8 mouse cellular contexts compared by ENCODE assay signal in genomic region chr12:78910684-78911461, GRCm38 (mm10). TPM values are rescaled to one million over a fixed set of nuclear protein-coding genes. Genes with fewer than 3 reads are reported as not detected.
DNase-seq lines count a peak whose midpoint lies in the region; ATAC-seq and TF ChIP-seq lines count a peak whose summit lies in the region.

No protein-coding gene starts in this region.

- H3K9me3 ChIP-seq in kidney, embryonic 15.5 days (replicated peaks) = no peaks in the 10 kb centered on the region; the same call in 1 of the 2 replicates
- H3K9me3 ChIP-seq in limb, embryonic 14.5 days (ENCODE audit: control insufficient read depth, low read length) = no peaks in the 10 kb centered on the region

- intact Hi-C loops in left cerebral cortex, postnatal 36 days (cut with DNase I) = no loop called here

- peak overlapping the region; percentile 73 for H3K4me2 ChIP-seq in kidney, embryonic 15.5 days
- peak overlapping the region; percentile 81 for H3K4me2 ChIP-seq in limb, embryonic 14.5 days (replicated peaks; ENCODE audit: low read depth, low read length, severe bottlenecking)

- peaks cover 75% of the 10 kb centered on the region for H3K27me3 ChIP-seq in kidney, embryonic 15.5 days
- peaks cover 36% of the 10 kb centered on the region for H3K27me3 ChIP-seq in limb, embryonic 14.5 days (ENCODE audit: control insufficient read depth, insufficient read depth, low read length)
- H3K27me3 ChIP-seq in spleen, adult 2 months (ENCODE audit: control insufficient read depth, insufficient read depth, low read length) = peaks cover 27% of the 10 kb centered on the region

- no peak overlapping the region for H3K9ac ChIP-seq in kidney, embryonic 15.5 days
- H3K9ac ChIP-seq in limb, embryonic 14.5 days (ENCODE audit: low read depth, low read length, severe bottlenecking) = peak overlapping the region; percentile 38

- no peak for TF ChIP-seq CTCF in spleen, adult 2 months (IDR thresholded peaks at IDR 0.05; ENCODE audit: extremely low read depth, insufficient read depth, insufficient read length, insufficient replicate concordance)

- peak overlapping the region; percentile 36 for H3K4me3 ChIP-seq in kidney, embryonic 15.5 days (replicated peaks)
- peak overlapping the region; percentile 40 for H3K4me3 ChIP-seq in limb, embryonic 14.5 days (replicated peaks; ENCODE audit: low read length)
- H3K4me3 ChIP-seq in spleen, adult 2 months (ENCODE audit: extremely low read depth, insufficient read depth, insufficient read length) = no peak overlapping the region

- no peak for DNase-seq in kidney, postnatal 10 days
- no peak for DNase-seq in limb, embryonic 14.5 days (ENCODE audit: low spot score)
- no peak for DNase-seq in spleen, adult 2 months (ENCODE audit: low read depth in 1 of 2, low spot score in 2 of 2)
- DNase-seq in retina, embryonic 14.5 days (ENCODE audit: low spot score) = no peak
- no peak for DNase-seq in urinary bladder, postnatal 25 days (ENCODE audit: low spot score)
- no peak for DNase-seq in left cerebral cortex, postnatal 36 days (ENCODE audit: low spot score in 2 of 2)

- H3K27ac ChIP-seq in kidney, embryonic 15.5 days = no peak overlapping the region
- no peak overlapping the region for H3K27ac ChIP-seq in limb, embryonic 14.5 days (replicated peaks; ENCODE audit: low read depth, low read length)
- H3K27ac ChIP-seq in spleen, adult 2 months (ENCODE audit: insufficient read depth, low read length) = peak overlapping the region; percentile 67; the same call in 1 of the 2 replicates

- TF ChIP-seq POLR2A in limb, embryonic 14.5 days (IDR thresholded peaks at IDR 0.05; ENCODE audit: borderline replicate concordance, extremely low read depth, insufficient read depth, insufficient read length) = no peak
- no peak for TF ChIP-seq POLR2A in spleen, adult 2 months (IDR thresholded peaks at IDR 0.05; ENCODE audit: low read depth, low read length)

- 11% methylated on average over 16 of the region's 16 CpGs for WGBS in kidney, embryonic 15.5 days
- WGBS in limb, embryonic 14.5 days = 7% methylated on average over 16 of the region's 16 CpGs
- WGBS in spleen, adult 2 months = 20% methylated on average over 16 of the region's 16 CpGs

- peaks cover 19% of the 10 kb centered on the region for H3K4me1 ChIP-seq in kidney, embryonic 15.5 days
- peaks cover 8% of the 10 kb centered on the region; the same call in 1 of the 2 replicates for H3K4me1 ChIP-seq in limb, embryonic 14.5 days (ENCODE audit: control insufficient read depth, insufficient read depth, low read length)
- H3K4me1 ChIP-seq in spleen, adult 2 months (ENCODE audit: control insufficient read depth, insufficient read depth, insufficient read length) = peaks cover 4% of the 10 kb centered on the region

- peak; percentile 71 for ATAC-seq in kidney, embryonic 15.5 days (replicated peaks; ENCODE audit: low FRiP score)
- ATAC-seq in erythroblast, adult 5-6 weeks (replicated peaks; ENCODE audit: low FRiP score, poor library complexity, severe bottlenecking) = peak; percentile 78
- ATAC-seq in limb, embryonic 14.5 days (ENCODE audit: low FRiP score, low read depth) = no peak

- no peaks in the 10 kb centered on the region for H3K36me3 ChIP-seq in kidney, embryonic 15.5 days
- no peaks in the 10 kb centered on the region for H3K36me3 ChIP-seq in limb, embryonic 14.5 days (ENCODE audit: control insufficient read depth, insufficient read depth, low read length)
- no peaks in the 10 kb centered on the region for H3K36me3 ChIP-seq in spleen, adult 2 months (ENCODE audit: control insufficient read depth, insufficient read depth, low read length)

RNA-seq across cellular contexts. Expression of gene Plek2, which starts 4.1 kb away (rescaled TPM):
- 4.4 and 4.6 TPM in 2 replicates for polyA plus RNA-seq in kidney, embryonic 15.5 days (2015; fragmentation: Nextera tagmentation; extraction: Ambion mirVana)
- 6.7 TPM in 1 of 2 replicates, not detected in the other for total RNA-seq in erythroblast, adult 5-6 weeks (2015; ENCODE audit: low replicate concordance)
- 2.6 and 5.3 TPM in 2 replicates for total RNA-seq in erythroblast, adult 5-6 weeks (2017; ENCODE audit: low replicate concordance)
- polyA plus RNA-seq in limb, embryonic 14.5 days (2012; rRNA removed) = 1.2 and 1.5 TPM in 2 replicates
- polyA plus RNA-seq in limb, embryonic 14.5 days (2014; fragmentation: Nextera tagmentation; extraction: Ambion mirVana) = 4.5 and 5.8 TPM in 2 replicates
- polyA plus RNA-seq in spleen, adult 2 months (2012; rRNA removed) = 0.54 and 0.94 TPM in 2 replicates
- not detected for total RNA-seq in left cerebral cortex, postnatal 36 days (2021)

RNA-seq across cellular contexts. Expression of gene Eif2s1, which starts 49.3 kb away (rescaled TPM):
- 208 and 223 TPM in 2 replicates for polyA plus RNA-seq in kidney, embryonic 15.5 days (2015; fragmentation: Nextera tagmentation; extraction: Ambion mirVana)
- total RNA-seq in erythroblast, adult 5-6 weeks (2015; ENCODE audit: low replicate concordance) = 55.4 and 106 TPM in 2 replicates
- 34.9 and 45.3 TPM in 2 replicates for total RNA-seq in erythroblast, adult 5-6 weeks (2017; ENCODE audit: low replicate concordance)
- polyA plus RNA-seq in limb, embryonic 14.5 days (2012; rRNA removed) = 52.4 and 64.4 TPM in 2 replicates
- polyA plus RNA-seq in limb, embryonic 14.5 days (2014; fragmentation: Nextera tagmentation; extraction: Ambion mirVana) = 188 and 194 TPM in 2 replicates
- 5.2 and 6.0 TPM in 2 replicates for polyA plus RNA-seq in spleen, adult 2 months (2012; rRNA removed)
- 10 to 100 TPM; 44.8 to 49.8 TPM for total RNA-seq in left cerebral cortex, postnatal 36 days (2021)

RNA-seq across cellular contexts. Expression of gene Atp6v1d, which starts 49.4 kb away (rescaled TPM):
- polyA plus RNA-seq in kidney, embryonic 15.5 days (2015; fragmentation: Nextera tagmentation; extraction: Ambion mirVana) = 58.9 and 61.1 TPM in 2 replicates
- 52.5 and 69.0 TPM in 2 replicates for total RNA-seq in erythroblast, adult 5-6 weeks (2015; ENCODE audit: low replicate concordance)
- 22.2 and 35.0 TPM in 2 replicates for total RNA-seq in erythroblast, adult 5-6 weeks (2017; ENCODE audit: low replicate concordance)
- 37.0 and 37.9 TPM in 2 replicates for polyA plus RNA-seq in limb, embryonic 14.5 days (2012; rRNA removed)
- 64.3 and 70.2 TPM in 2 replicates for polyA plus RNA-seq in limb, embryonic 14.5 days (2014; fragmentation: Nextera tagmentation; extraction: Ambion mirVana)
- polyA plus RNA-seq in spleen, adult 2 months (2012; rRNA removed) = 4.4 and 6.8 TPM in 2 replicates
- total RNA-seq in left cerebral cortex, postnatal 36 days (2021) = 100 to 1,000 TPM; 288 to 293 TPM
